Mouse (Mus musculus): ENCODE measurements around the gene Tacr2.

DNA sequence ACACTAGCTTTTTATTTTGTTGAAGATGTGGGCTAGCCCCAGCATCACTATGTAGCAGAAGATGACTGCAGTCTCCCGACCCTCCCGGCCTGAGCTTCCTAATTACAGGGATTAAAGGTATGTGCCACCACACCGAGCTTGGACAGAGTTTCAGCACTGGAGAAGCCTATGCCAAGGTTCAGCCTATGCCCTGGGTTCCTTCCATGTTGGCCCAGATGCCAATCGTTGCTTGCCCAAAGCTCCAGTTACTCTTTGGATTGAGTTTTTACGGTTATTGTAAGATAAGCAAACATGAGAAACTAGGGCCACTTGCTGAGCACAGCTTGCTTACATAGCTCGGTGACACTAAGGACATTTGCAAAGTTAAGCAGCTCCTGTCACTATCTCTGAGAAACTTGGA is 52.9 kb downstream of the Tacr2 start:
- TF ChIP-seq CTCF (IDR thresholded peaks at IDR 0.05; ENCODE audit: extremely low read depth, insufficient read depth, low read length) (no peak), POLR2A (IDR thresholded peaks at IDR 0.05; ENCODE audit: extremely low read depth, insufficient read depth, low read length) (no peak)

All from cortical plate, adult 2 months (tissue).